Mouse (Mus musculus) testis, adult 2 months (tissue): ENCODE results near the gene Oxtr.

ENCODE experiments used
- CTCF ChIP-seq: fragments of 200-500 bp; IDR thresholded peaks from 2 replicates; pipeline ENCODE4 v1.5.1; 2012; ENCODE audit warnings: low read depth, mild to moderate bottlenecking, inconsistent platforms, low read length, moderate library complexity; ENCODE audit not compliant: control insufficient read depth, insufficient read depth, insufficient replicate concordance
- POLR2A ChIP-seq: fragments of 200-500 bp; IDR thresholded peaks from 2 replicates; pipeline ENCODE4 v1.6.1; 2012; ENCODE audit warnings: low read depth, mild to moderate bottlenecking, inconsistent platforms, low read length, moderate library complexity; ENCODE audit not compliant: control insufficient read depth

- no peak for TF ChIP-seq POLR2A
- no peak for TF ChIP-seq CTCF
Measured at GRCm38 (mm10) chr6:112465441-112465840, 24.3 kb downstream of the Oxtr start.
